Mouse (Mus musculus) limb, embryonic 13.5 days (tissue): ENCODE data around the gene Mbd3. TPM values are rescaled to one million over a fixed set of nuclear protein-coding genes. Genes with fewer than 3 reads are reported as not detected.

Experiments
- ATAC-seq: fragments of 200-750 bp; cut with Nextera tagmentation; 2 replicates; pipeline ENCODE4 v1.8.0; 2017; ENCODE audit warnings: low read depth, moderate number of reproducible peaks, moderate TSS enrichment; ENCODE audit not compliant: low FRiP score
- H3K27ac ChIP-seq: fragments of 300-500 bp; sonication (generic); 2 replicates; pipeline ENCODE4 v1.5.1; 2015; ENCODE audit warnings: inconsistent platforms, mild to moderate bottlenecking, moderate library complexity
- H3K27me3 ChIP-seq: fragments of 300-500 bp; sonication (generic); 2 replicates; pipeline ENCODE4 v1.6.1; 2015; ENCODE audit warnings: mild to moderate bottlenecking, inconsistent platforms
- H3K36me3 ChIP-seq: fragments of 300-500 bp; sonication (generic); 2 replicates; pipeline ENCODE4 v1.6.1; 2015; ENCODE audit warnings: inconsistent platforms, mild to moderate bottlenecking, moderate library complexity
- H3K4me1 ChIP-seq: fragments of 300-500 bp; sonication (generic); 2 replicates; pipeline ENCODE4 v1.6.1; 2015; ENCODE audit warnings: inconsistent platforms
- H3K4me2 ChIP-seq: fragments of 300-500 bp; sonication (generic); replicated peaks from 2 replicates; pipeline ENCODE4 v1.6.1; 2015; ENCODE audit warnings: inconsistent platforms, mild to moderate bottlenecking, moderate library complexity
- H3K4me3 ChIP-seq: fragments of 300-500 bp; sonication (generic); 2 replicates; pipeline ENCODE4 v1.5.1; 2015; ENCODE audit warnings: moderate library complexity, mild to moderate bottlenecking, inconsistent platforms
- H3K9ac ChIP-seq: fragments of 300-500 bp; sonication (generic); 2 replicates; pipeline ENCODE4 v1.6.1; 2015; ENCODE audit warnings: mild to moderate bottlenecking, inconsistent platforms
- H3K9me3 ChIP-seq: fragments of 300-500 bp; sonication (generic); 2 replicates; pipeline ENCODE4 v1.6.1; 2016; ENCODE audit warnings: inconsistent platforms
- WGBS: fragments of 180-500 bp; shearing (Covaris S2); methylation state at CpG from one replicate; pipeline ENCODE4 v1.1.7; 2015; 5-methylcytosine and 5-hydroxymethylcytosine counted together
- polyA plus RNA-seq: library from polyadenylated mRNA; unstranded; fragments of >200 nt; fragmentation: Nextera tagmentation; extraction: Ambion mirVana; gene quantifications from 2 replicates; pipeline ENCODE4 v1.2.1, GENCODE M21; 2015

Gene Mbd3
- polyA plus RNA-seq, 1 experiment from 2014 or later: 276 TPM

GRCm38 (mm10) chr10:80434823-80435222, 35.5 kb upstream of the Mbd3 start:
- WGBS: 82% methylated on average over 3 of the region's 3 CpGs
- no peak overlapping the region for H3K4me2 ChIP-seq
- no peak for ATAC-seq
- peaks cover 15% of the 10 kb centered on the region for H3K36me3 ChIP-seq
- no peak overlapping the region for H3K27ac ChIP-seq
- H3K9ac ChIP-seq: no peak overlapping the region
- peaks cover 28% of the 10 kb centered on the region for H3K4me1 ChIP-seq
- no peak overlapping the region for H3K4me3 ChIP-seq
- peaks cover 7% of the 10 kb centered on the region; the same call in 1 of the 2 replicates for H3K27me3 ChIP-seq
- no peaks in the 10 kb centered on the region for H3K9me3 ChIP-seq

- Histone ChIP-seq H3K4me2 (peak overlapping the region; percentile 27; the same call in 1 of the 2 replicates), H3K36me3 (peaks cover 21% of the 10 kb centered on the region), H3K27ac (0 out of 2 replicates have a peak overlapping the region, but pooled peaks have one; percentile 6), H3K4me3 (peak overlapping the region; percentile 95), H3K4me1 (peaks cover 28% of the 10 kb centered on the region), H3K27me3 (peaks cover 7% of the 10 kb centered on the region; the same call in 1 of the 2 replicates), H3K9ac (no peak overlapping the region), H3K9me3 (no peaks in the 10 kb centered on the region)
- WGBS: 16% methylated on average over 8 of the region's 8 CpGs
- no peak for ATAC-seq
Measured at GRCm38 (mm10) chr10:80434233-80434592, 34.9 kb upstream of the Mbd3 start.

DNA sequence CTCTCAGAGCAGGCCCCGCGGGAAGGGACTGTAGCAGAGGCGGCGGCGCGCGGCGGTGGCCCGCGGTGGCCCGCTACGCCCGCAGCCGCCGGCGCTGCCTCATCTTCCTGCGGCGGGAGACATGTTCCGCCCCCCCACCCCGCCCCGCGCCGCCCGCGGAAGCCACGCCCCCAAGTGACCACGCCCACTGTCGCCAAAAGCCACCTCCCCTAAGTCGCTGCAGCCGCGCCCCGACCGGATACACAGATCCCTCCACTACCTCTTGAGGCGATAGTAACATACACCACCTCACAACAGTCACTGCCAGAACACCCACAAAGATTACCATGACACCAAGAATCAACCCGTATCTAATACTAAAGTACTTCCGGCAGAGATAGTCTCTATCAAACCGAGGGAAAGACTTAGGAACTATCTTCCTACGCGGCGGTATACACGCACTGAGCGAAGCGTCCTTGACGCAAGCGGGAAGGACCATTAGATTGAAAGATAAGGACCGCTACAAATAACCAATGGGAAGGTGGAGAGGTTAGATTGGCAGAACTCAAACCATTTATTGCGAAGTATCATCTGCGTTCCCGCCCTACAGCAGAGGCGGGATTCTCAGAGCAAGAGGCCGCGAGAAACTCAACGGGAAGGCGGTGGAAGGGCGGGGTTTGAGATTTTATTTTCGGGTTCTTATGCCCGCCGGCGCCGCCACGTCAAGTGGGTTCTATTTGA, 34.3 kb upstream of the Mbd3 start, which contains the start of gene Tcf3:
TSS of gene Tcf3 (minus strand) at position 135 of the 720 bp plus-strand sequence.
- Histone ChIP-seq H3K36me3 (peaks cover 26% of the 10 kb centered on the region), H3K4me1 (peaks cover 28% of the 10 kb centered on the region), H3K4me3 (peak within 1 kb of the TSS; percentile 95), H3K27me3 (peaks cover 7% of the 10 kb centered on the region; the same call in 1 of the 2 replicates), H3K4me2 (peak within 1 kb of the TSS; percentile 90), H3K9me3 (no peaks in the 10 kb centered on the region), H3K27ac (peak within 1 kb of the TSS; percentile 92), H3K9ac (peak within 1 kb of the TSS; percentile 99)
- peak; percentile 94 for ATAC-seq
- WGBS: under 1% methylated on average over 42 of the region's 61 CpGs

DNA sequence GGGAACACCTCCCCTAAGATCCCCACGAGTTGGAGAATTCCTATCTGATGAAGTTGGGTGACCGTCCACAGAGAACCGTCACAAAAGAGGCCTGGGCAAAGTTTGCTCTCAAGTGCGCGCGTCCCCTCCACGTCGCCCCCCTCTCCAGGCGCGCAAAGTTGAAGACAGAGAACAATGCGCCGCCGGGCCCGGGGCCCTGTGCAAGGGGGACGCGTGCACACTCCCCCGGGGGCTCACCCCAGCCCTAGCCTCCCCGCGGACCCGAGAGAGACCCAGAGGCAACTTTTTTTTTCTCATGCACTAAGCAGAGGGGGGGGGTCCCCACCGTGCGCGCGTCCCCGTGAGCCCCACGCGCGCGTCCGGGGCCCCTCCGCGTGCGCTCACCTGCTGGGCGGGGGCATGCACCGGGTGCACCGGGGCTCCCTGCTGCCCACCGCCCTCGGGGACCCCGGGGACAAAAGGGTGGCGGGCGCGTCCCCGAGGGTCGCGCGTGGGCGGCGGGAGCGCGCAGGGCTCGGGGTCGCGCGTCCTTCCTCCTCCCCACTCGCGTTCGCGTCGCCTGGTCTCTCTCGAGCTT, 33.7 kb upstream of the Mbd3 start:
- no peak for ATAC-seq
- peak overlapping the region; percentile 95 for H3K4me3 ChIP-seq
- H3K4me1 ChIP-seq: peaks cover 28% of the 10 kb centered on the region
- no peaks in the 10 kb centered on the region for H3K9me3 ChIP-seq
- peak overlapping the region; percentile 92 for H3K27ac ChIP-seq
- H3K9ac ChIP-seq: peak overlapping the region; percentile 99
- peaks cover 4% of the 10 kb centered on the region; the same call in 1 of the 2 replicates for H3K27me3 ChIP-seq
- H3K4me2 ChIP-seq: peak overlapping the region; percentile 90
- WGBS: 1% methylated on average over 55 of the region's 60 CpGs
- peaks cover 33% of the 10 kb centered on the region for H3K36me3 ChIP-seq

DNA sequence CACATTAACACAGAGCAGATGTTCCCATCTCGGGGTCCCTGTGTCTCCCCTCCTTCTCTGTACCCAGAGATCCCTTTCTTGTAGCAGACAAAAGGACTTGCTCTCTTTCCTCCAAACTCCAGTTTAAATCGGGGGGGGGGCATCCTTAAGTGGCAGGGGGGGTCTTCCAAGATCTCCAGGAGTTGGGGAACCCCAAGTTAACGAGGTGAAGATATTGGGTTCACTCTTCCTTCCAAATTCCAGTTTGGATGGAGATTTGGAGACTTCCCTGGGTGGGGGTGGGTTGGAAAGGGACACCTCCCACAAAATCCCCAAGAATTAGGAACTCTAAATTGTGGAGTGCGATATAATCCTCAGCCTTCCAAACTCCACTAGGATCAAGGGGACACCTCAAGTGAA, 33.0 kb upstream of the Mbd3 start:
- H3K27ac ChIP-seq: peak overlapping the region; percentile 92
- no peak for ATAC-seq
- WGBS: 1% methylated on average over 4 of the region's 4 CpGs
- no peaks in the 10 kb centered on the region; the same call in 1 of the 2 replicates for H3K27me3 ChIP-seq
- H3K9ac ChIP-seq: peak overlapping the region; percentile 99
- peaks cover 39% of the 10 kb centered on the region for H3K36me3 ChIP-seq
- peak overlapping the region; percentile 95 for H3K4me3 ChIP-seq
- no peaks in the 10 kb centered on the region for H3K9me3 ChIP-seq
- peaks cover 28% of the 10 kb centered on the region for H3K4me1 ChIP-seq
- peak overlapping the region; percentile 90 for H3K4me2 ChIP-seq

DNA sequence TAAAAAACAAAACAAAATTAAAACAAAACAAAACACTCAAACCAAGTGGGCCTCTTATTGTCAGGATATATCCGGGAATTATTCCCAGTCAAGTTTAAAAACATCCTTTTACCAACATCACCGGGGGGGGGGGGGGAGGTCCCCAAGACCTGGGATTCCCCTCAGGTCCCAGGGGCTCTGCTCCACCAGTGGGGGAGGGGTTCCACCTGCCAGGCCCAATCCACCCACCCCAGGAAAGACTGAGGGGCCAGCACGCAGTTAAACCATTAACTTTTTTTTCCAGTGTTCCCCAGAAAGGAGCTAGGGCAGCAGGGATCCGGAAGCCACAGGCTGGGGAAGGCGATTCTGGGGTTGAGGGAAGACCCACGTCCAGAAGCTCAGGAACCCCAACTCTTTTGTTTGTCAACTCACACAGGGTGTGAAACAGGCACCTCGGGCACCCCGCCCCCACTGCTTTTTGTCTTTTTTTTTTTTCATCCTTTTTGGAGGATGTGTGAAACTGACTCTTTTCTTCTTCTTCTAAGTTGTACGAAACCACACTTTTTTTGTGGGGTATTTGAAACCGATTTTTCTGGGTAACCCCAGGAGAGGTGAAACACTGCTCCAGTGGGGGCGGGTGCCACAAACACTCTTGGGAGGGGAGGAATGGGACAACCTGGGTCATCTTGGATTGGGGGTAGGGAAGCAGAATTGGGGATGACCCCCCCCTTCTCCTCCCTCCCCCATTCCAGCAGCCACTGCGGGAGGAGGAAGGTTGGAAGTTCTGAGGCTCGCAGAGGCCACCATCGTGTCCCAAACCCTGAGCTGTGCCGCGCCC, 32.4 kb upstream of the Mbd3 start:
- WGBS: 9% methylated on average over 16 of the region's 16 CpGs
- Histone ChIP-seq H3K27ac (peak overlapping the region; percentile 92; the same call in 1 of the 2 replicates), H3K36me3 (peaks cover 45% of the 10 kb centered on the region)

GRCm38 (mm10) chr10:80430375-80430980, 31.1 kb upstream of the Mbd3 start:
- Histone ChIP-seq H3K4me1 (peaks cover 18% of the 10 kb centered on the region), H3K4me2 (peak overlapping the region; percentile 90), H3K27ac (no peak overlapping the region), H3K27me3 (no peaks in the 10 kb centered on the region), H3K4me3 (peak overlapping the region; percentile 95; the same call in 1 of the 2 replicates), H3K9ac (peak overlapping the region; percentile 99; the same call in 1 of the 2 replicates), H3K9me3 (no peaks in the 10 kb centered on the region), H3K36me3 (peaks cover 58% of the 10 kb centered on the region)
- no peak for ATAC-seq
- 66% methylated on average over 6 of the region's 8 CpGs for WGBS

More for the DNA sequence above, 32.4 kb upstream of the Mbd3 start:
- H3K4me1 ChIP-seq: peaks cover 28% of the 10 kb centered on the region
- H3K9me3 ChIP-seq: no peaks in the 10 kb centered on the region
- ATAC-seq: no peak
- H3K27me3 ChIP-seq: no peaks in the 10 kb centered on the region; the same call in 1 of the 2 replicates
- peak overlapping the region; percentile 95 for H3K4me3 ChIP-seq
- H3K9ac ChIP-seq: peak overlapping the region; percentile 99
- peak overlapping the region; percentile 90 for H3K4me2 ChIP-seq

GRCm38 (mm10) chr10:80429800-80430199, 30.4 kb upstream of the Mbd3 start:
- no peak overlapping the region for H3K9ac ChIP-seq
- H3K36me3 ChIP-seq: peaks cover 65% of the 10 kb centered on the region

DNA sequence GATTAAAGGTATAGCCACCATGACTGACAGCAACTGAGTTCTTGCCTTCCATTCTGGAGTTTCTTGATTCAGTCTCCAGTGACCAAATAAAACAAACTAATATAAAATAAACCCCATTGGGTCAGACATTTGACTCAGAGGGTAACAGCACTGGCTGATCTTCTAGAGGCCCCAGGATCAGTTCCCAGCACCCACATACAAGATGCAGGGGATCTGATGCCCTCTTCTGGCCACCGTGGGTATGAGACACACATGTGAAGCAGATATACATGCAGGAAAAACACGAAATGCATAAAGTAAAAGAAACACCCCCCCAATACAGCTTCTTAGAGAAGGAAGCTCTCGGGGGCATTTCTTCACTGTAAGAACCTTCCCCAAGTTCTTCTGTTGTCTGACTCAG, 25.7 kb upstream of the Mbd3 start:
- ATAC-seq: no peak

More at GRCm38 (mm10) chr10:80429800-80430199, 30.4 kb upstream of the Mbd3 start:
- Histone ChIP-seq H3K9me3 (no peaks in the 10 kb centered on the region), H3K4me1 (peaks cover 18% of the 10 kb centered on the region), H3K27ac (no peak overlapping the region), H3K27me3 (no peaks in the 10 kb centered on the region), H3K4me3 (no peak overlapping the region), H3K4me2 (no peak overlapping the region)
- ATAC-seq: no peak
- 85% methylated on average over 8 of the region's 8 CpGs for WGBS

GRCm38 (mm10) chr10:80423562-80423961, 24.2 kb upstream of the Mbd3 start:
- no peak for ATAC-seq

More for the DNA sequence above, 25.7 kb upstream of the Mbd3 start:
- H3K4me1 ChIP-seq: 0 out of 2 replicates have a peak, but pooled peaks cover 9% of the 10 kb centered on the region
- no peak overlapping the region for H3K9ac ChIP-seq
- H3K4me2 ChIP-seq: no peak overlapping the region
- WGBS: 96% methylated on average over 3 of the region's 3 CpGs
- peaks cover 95% of the 10 kb centered on the region for H3K36me3 ChIP-seq
- no peak overlapping the region for H3K27ac ChIP-seq
- H3K4me3 ChIP-seq: no peak overlapping the region
- no peaks in the 10 kb centered on the region for H3K27me3 ChIP-seq
- no peaks in the 10 kb centered on the region for H3K9me3 ChIP-seq

GRCm38 (mm10) chr10:80421651-80422472, 22.5 kb upstream of the Mbd3 start:
- WGBS: 90% methylated on average over 9 of the region's 9 CpGs
- Histone ChIP-seq H3K27ac (no peak overlapping the region), H3K4me2 (no peak overlapping the region), H3K9me3 (no peaks in the 10 kb centered on the region), H3K9ac (no peak overlapping the region), H3K36me3 (peaks cover 95% of the 10 kb centered on the region), H3K4me1 (peaks cover 25% of the 10 kb centered on the region), H3K27me3 (no peaks in the 10 kb centered on the region), H3K4me3 (no peak overlapping the region)
- no peak for ATAC-seq

More at GRCm38 (mm10) chr10:80423562-80423961, 24.2 kb upstream of the Mbd3 start:
- peaks cover 95% of the 10 kb centered on the region for H3K36me3 ChIP-seq
- H3K9me3 ChIP-seq: no peaks in the 10 kb centered on the region
- H3K4me3 ChIP-seq: no peak overlapping the region
- H3K9ac ChIP-seq: no peak overlapping the region
- peaks cover 22% of the 10 kb centered on the region for H3K4me1 ChIP-seq
- H3K27ac ChIP-seq: no peak overlapping the region
- H3K4me2 ChIP-seq: no peak overlapping the region
- WGBS: 57% methylated on average over 4 of the region's 4 CpGs
- H3K27me3 ChIP-seq: no peaks in the 10 kb centered on the region
